Mouse (Mus musculus): ENCODE data around the gene Tlx2. TPM values are rescaled to one million over a fixed set of nuclear protein-coding genes. Genes with fewer than 3 reads are reported as not detected.
A peak's percentile ranks its signal among the peaks of the same experiment; 100 is the strongest.

Tlx2 gene
- polyA plus RNA-seq, 1 experiment from 2014 or later: 8.2 TPM

MicroRNAs within 50 kb of the gene (microRNA counts, 519-probe panel; counts per million panel counts)
- 460 counts per million, percentile 65 among the panel's probes with 10 or more counts for microRNA mmu-miR-3470a+mmu-miR-3470b

Small RNA genes within 50 kb of the gene (microRNA-seq; reads per million reads assigned to microRNA genes)
- not detected for gene Mir3470a
- not detected for gene Mir7040

Other genes starting within 250 kb of the Tlx2 start
- gene Sema4f, start 130.5 kb downstream of the Tlx2 start, polyA plus RNA-seq (2016; fragmentation: Nextera tagmentation; extraction: Ambion mirVana): 7.0 and 7.7 TPM in 2 replicates
- 0.31 TPM in 2 replicates for gene M1ap, start 123.4 kb downstream of the Tlx2 start, polyA plus RNA-seq (2016; fragmentation: Nextera tagmentation; extraction: Ambion mirVana)
- gene Dok1, start 36.8 kb downstream of the Tlx2 start, polyA plus RNA-seq (2016; fragmentation: Nextera tagmentation; extraction: Ambion mirVana): 11.0 and 11.8 TPM in 2 replicates
- 17.9 and 21.9 TPM in 2 replicates for gene Loxl3, start 36.1 kb downstream of the Tlx2 start, polyA plus RNA-seq (2016; fragmentation: Nextera tagmentation; extraction: Ambion mirVana)
- 154 and 167 TPM in 2 replicates for gene Aup1, start 15.8 kb downstream of the Tlx2 start, polyA plus RNA-seq (2016; fragmentation: Nextera tagmentation; extraction: Ambion mirVana)
- 74.1 and 77.8 TPM in 2 replicates for gene Htra2, start 15.0 kb downstream of the Tlx2 start, polyA plus RNA-seq (2016; fragmentation: Nextera tagmentation; extraction: Ambion mirVana)
- gene Dqx1, start 12.4 kb downstream of the Tlx2 start, polyA plus RNA-seq (2016; fragmentation: Nextera tagmentation; extraction: Ambion mirVana): 1.5 and 1.6 TPM in 2 replicates
- gene Pcgf1, start 7.6 kb upstream of the Tlx2 start, polyA plus RNA-seq (2016; fragmentation: Nextera tagmentation; extraction: Ambion mirVana): 41.0 and 44.4 TPM in 2 replicates
- gene Lbx2, start 16.1 kb upstream of the Tlx2 start, polyA plus RNA-seq (2016; fragmentation: Nextera tagmentation; extraction: Ambion mirVana): 0.57 and 1.1 TPM in 2 replicates
- gene Ccdc142, start 31.3 kb upstream of the Tlx2 start, polyA plus RNA-seq (2016; fragmentation: Nextera tagmentation; extraction: Ambion mirVana): 2.9 and 4.1 TPM in 2 replicates
- 3.5 and 4.2 TPM in 2 replicates for gene Gm42688, start 31.3 kb upstream of the Tlx2 start, polyA plus RNA-seq (2016; fragmentation: Nextera tagmentation; extraction: Ambion mirVana)
- 132 and 139 TPM in 2 replicates for gene Mrpl53, start 38.7 kb upstream of the Tlx2 start, polyA plus RNA-seq (2016; fragmentation: Nextera tagmentation; extraction: Ambion mirVana)
- 54.9 and 55.2 TPM in 2 replicates for gene Mogs, start 45.2 kb upstream of the Tlx2 start, polyA plus RNA-seq (2016; fragmentation: Nextera tagmentation; extraction: Ambion mirVana)
- gene Wbp1, start 51.3 kb upstream of the Tlx2 start, polyA plus RNA-seq (2016; fragmentation: Nextera tagmentation; extraction: Ambion mirVana): 193 and 204 TPM in 2 replicates
- 17.9 and 21.4 TPM in 2 replicates for gene Ino80b, start 55.1 kb upstream of the Tlx2 start, polyA plus RNA-seq (2016; fragmentation: Nextera tagmentation; extraction: Ambion mirVana)
- gene Rtkn, start 65.2 kb upstream of the Tlx2 start, polyA plus RNA-seq (2016; fragmentation: Nextera tagmentation; extraction: Ambion mirVana): 51.3 and 54.6 TPM in 2 replicates
- 10.0 and 11.3 TPM in 2 replicates for gene Wdr54, start 86.1 kb upstream of the Tlx2 start, polyA plus RNA-seq (2016; fragmentation: Nextera tagmentation; extraction: Ambion mirVana)
- 2.8 and 2.9 TPM in 2 replicates for gene 1700003E16Rik, start 86.1 kb upstream of the Tlx2 start, polyA plus RNA-seq (2016; fragmentation: Nextera tagmentation; extraction: Ambion mirVana)
- 121 and 126 TPM in 2 replicates for gene Dctn1, start 95.6 kb upstream of the Tlx2 start, polyA plus RNA-seq (2016; fragmentation: Nextera tagmentation; extraction: Ambion mirVana)
- 0.62 and 1.1 TPM in 2 replicates for gene Slc4a5, start 149.5 kb upstream of the Tlx2 start, polyA plus RNA-seq (2016; fragmentation: Nextera tagmentation; extraction: Ambion mirVana)

All from embryonic facial prominence, embryonic 12.5 days (tissue).